Mouse (Mus musculus): ENCODE results near the gene F8. TPM values are rescaled to one million over a fixed set of nuclear protein-coding genes. Genes with fewer than 3 reads are reported as not detected.

Gene F8
- total and polyA plus RNA-seq, 2 experiments from 2014 or later = 1.5 to 1.8 TPM

- TF ChIP-seq CTCF (IDR thresholded peaks at IDR 0.05) = no peak
- H3K9me3 ChIP-seq (ENCODE audit: low read length) = no peaks in the 10 kb centered on the region
- H3K27me3 ChIP-seq (ENCODE audit: insufficient read depth, low read length) = no peaks in the 10 kb centered on the region
- 66% methylated on average over 5 of the region's 5 CpGs for WGBS
- no peaks in the 10 kb centered on the region for H3K4me1 ChIP-seq (ENCODE audit: insufficient read depth, low read length)
- peak; percentile 36; the same call in 1 of the 2 replicates for ATAC-seq (ENCODE audit: low FRiP score)
- H3K27ac ChIP-seq (ENCODE audit: low read depth, low read length) = 0 out of 2 replicates have a peak overlapping the region, but pooled peaks have one; percentile 38
- 0 out of 2 replicates have a peak overlapping the region, but pooled peaks have one; percentile 64 for H3K9ac ChIP-seq (replicated peaks; ENCODE audit: low read length, poor library complexity, severe bottlenecking)
- H3K36me3 ChIP-seq (ENCODE audit: insufficient read depth, low read length) = no peaks in the 10 kb centered on the region
- H3K4me3 ChIP-seq (ENCODE audit: low read depth, low read length) = peak overlapping the region; percentile 51
- H3K4me2 ChIP-seq (ENCODE audit: low read depth, low read length, poor library complexity, severe bottlenecking) = peak overlapping the region; percentile 40
- no peak for DNase-seq (ENCODE audit: low spot score)
These were observed 716 bp downstream of the F8 start for GRCm38 (mm10) chrX:75381699-75382098.

GRCm38 (mm10) chrX:75381176-75381575, 1.2 kb downstream of the F8 start:
- Histone ChIP-seq H3K4me1 (ENCODE audit: insufficient read depth, low read length) (no peaks in the 10 kb centered on the region), H3K9ac (replicated peaks; ENCODE audit: low read length, poor library complexity, severe bottlenecking) (no peak overlapping the region), H3K4me2 (ENCODE audit: low read depth, low read length, poor library complexity, severe bottlenecking) (no peak overlapping the region), H3K9me3 (ENCODE audit: low read length) (no peaks in the 10 kb centered on the region), H3K27ac (ENCODE audit: low read depth, low read length) (no peak overlapping the region), H3K36me3 (ENCODE audit: insufficient read depth, low read length) (no peaks in the 10 kb centered on the region), H3K4me3 (ENCODE audit: low read depth, low read length) (no peak overlapping the region), H3K27me3 (ENCODE audit: insufficient read depth, low read length) (no peaks in the 10 kb centered on the region)
- WGBS = 80% methylated on average over 1 of the region's 1 CpGs
- DNase-seq (ENCODE audit: low spot score) (no peak), ATAC-seq (ENCODE audit: low FRiP score) (no peak)
- no peak for TF ChIP-seq CTCF (IDR thresholded peaks at IDR 0.05)

GRCm38 (mm10) chrX:75376815-75377214, 5.6 kb downstream of the F8 start:
- H3K27ac ChIP-seq (ENCODE audit: low read depth, low read length) = no peak overlapping the region
- DNase-seq (ENCODE audit: low spot score) (no peak), ATAC-seq (ENCODE audit: low FRiP score) (no peak)
- no peak overlapping the region for H3K9ac ChIP-seq (replicated peaks; ENCODE audit: low read length, poor library complexity, severe bottlenecking)
- no peak overlapping the region for H3K4me3 ChIP-seq (ENCODE audit: low read depth, low read length)
- no peaks in the 10 kb centered on the region for H3K4me1 ChIP-seq (ENCODE audit: insufficient read depth, low read length)
- TF ChIP-seq CTCF (IDR thresholded peaks at IDR 0.05) = no peak
- no peaks in the 10 kb centered on the region for H3K27me3 ChIP-seq (ENCODE audit: insufficient read depth, low read length)
- no peaks in the 10 kb centered on the region for H3K9me3 ChIP-seq (ENCODE audit: low read length)
- H3K4me2 ChIP-seq (ENCODE audit: low read depth, low read length, poor library complexity, severe bottlenecking) = no peak overlapping the region
- no peaks in the 10 kb centered on the region for H3K36me3 ChIP-seq (ENCODE audit: insufficient read depth, low read length)

GRCm38 (mm10) chrX:75372666-75373425, 9.6 kb downstream of the F8 start:
- H3K27me3 ChIP-seq (ENCODE audit: insufficient read depth, low read length) = no peaks in the 10 kb centered on the region
- H3K4me1 ChIP-seq (ENCODE audit: insufficient read depth, low read length) = no peaks in the 10 kb centered on the region
- ATAC-seq (ENCODE audit: low FRiP score) = no peak
- no peak for TF ChIP-seq CTCF (IDR thresholded peaks at IDR 0.05)
- H3K4me2 ChIP-seq (ENCODE audit: low read depth, low read length, poor library complexity, severe bottlenecking) = no peak overlapping the region
- no peaks in the 10 kb centered on the region for H3K36me3 ChIP-seq (ENCODE audit: insufficient read depth, low read length)
- no peak overlapping the region for H3K4me3 ChIP-seq (ENCODE audit: low read depth, low read length)
- no peaks in the 10 kb centered on the region for H3K9me3 ChIP-seq (ENCODE audit: low read length)
- H3K27ac ChIP-seq (ENCODE audit: low read depth, low read length) = no peak overlapping the region
- H3K9ac ChIP-seq (replicated peaks; ENCODE audit: low read length, poor library complexity, severe bottlenecking) = no peak overlapping the region
- no peak for DNase-seq (ENCODE audit: low spot score)
- 84% methylated on average over 2 of the region's 2 CpGs for WGBS

GRCm38 (mm10) chrX:75370197-75370596, 12.2 kb downstream of the F8 start:
- no peaks in the 10 kb centered on the region for H3K4me1 ChIP-seq (ENCODE audit: insufficient read depth, low read length)
- TF ChIP-seq CTCF (IDR thresholded peaks at IDR 0.05) = no peak
- no peak overlapping the region for H3K4me2 ChIP-seq (ENCODE audit: low read depth, low read length, poor library complexity, severe bottlenecking)
- H3K36me3 ChIP-seq (ENCODE audit: insufficient read depth, low read length) = no peaks in the 10 kb centered on the region
- ATAC-seq (ENCODE audit: low FRiP score) (no peak), DNase-seq (ENCODE audit: low spot score) (no peak)
- H3K4me3 ChIP-seq (ENCODE audit: low read depth, low read length) = no peak overlapping the region
- H3K9me3 ChIP-seq (ENCODE audit: low read length) = no peaks in the 10 kb centered on the region
- no peak overlapping the region for H3K9ac ChIP-seq (replicated peaks; ENCODE audit: low read length, poor library complexity, severe bottlenecking)
- no peaks in the 10 kb centered on the region for H3K27me3 ChIP-seq (ENCODE audit: insufficient read depth, low read length)
- no peak overlapping the region for H3K27ac ChIP-seq (ENCODE audit: low read depth, low read length)

DNA sequence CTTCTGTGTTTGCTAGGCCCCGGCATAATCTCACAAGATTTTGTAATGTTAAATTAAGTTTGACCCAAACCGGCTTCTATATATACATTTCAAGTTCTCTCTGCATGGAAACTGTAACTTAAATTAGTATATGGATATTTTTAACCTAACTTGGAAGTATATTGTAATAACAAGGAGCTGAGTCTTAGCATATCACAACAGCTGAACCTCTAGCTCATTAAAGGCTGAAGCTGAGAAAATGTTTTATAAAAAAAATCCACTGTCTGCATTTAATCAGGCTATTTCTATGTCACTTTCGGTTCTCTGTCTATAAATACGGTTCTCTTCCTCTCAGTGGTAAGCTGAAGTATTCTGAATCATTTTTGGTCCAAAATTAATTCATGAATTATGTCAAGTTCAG, 58.9 kb downstream of the F8 start:
- H3K36me3 ChIP-seq (ENCODE audit: insufficient read depth, low read length) = no peaks in the 10 kb centered on the region
- ATAC-seq (ENCODE audit: low FRiP score) (no peak), DNase-seq (ENCODE audit: low spot score) (no peak)
- TF ChIP-seq CTCF (IDR thresholded peaks at IDR 0.05) = no peak
- H3K4me3 ChIP-seq (ENCODE audit: low read depth, low read length) = no peak overlapping the region
- H3K27ac ChIP-seq (ENCODE audit: low read depth, low read length) = no peak overlapping the region
- H3K9me3 ChIP-seq (ENCODE audit: low read length) = no peaks in the 10 kb centered on the region
- no peak overlapping the region for H3K9ac ChIP-seq (replicated peaks; ENCODE audit: low read length, poor library complexity, severe bottlenecking)
- H3K4me1 ChIP-seq (ENCODE audit: insufficient read depth, low read length) = no peaks in the 10 kb centered on the region
- WGBS = 85% methylated on average over 4 of the region's 4 CpGs
- no peak overlapping the region for H3K4me2 ChIP-seq (ENCODE audit: low read depth, low read length, poor library complexity, severe bottlenecking)
- no peaks in the 10 kb centered on the region for H3K27me3 ChIP-seq (ENCODE audit: insufficient read depth, low read length)
